Mouse (Mus musculus) heart, embryonic 11.5 days (tissue): ENCODE results near the gene Vmn1r183. TPM values are rescaled to one million over a fixed set of nuclear protein-coding genes. Genes with fewer than 3 reads are reported as not detected.
"Not testable (repeated sequence)": the region's sequence is repeated elsewhere in the genome, so short reads cannot be mapped to it uniquely, and the experiment has no call there.

Experiments
- ATAC-seq: fragments of 200-750 bp; cut with Nextera tagmentation; replicated peaks from 2 replicates; pipeline ENCODE4 v1.8.0; 2017; ENCODE audit warnings: moderate library complexity; ENCODE audit not compliant: insufficient number of reproducible peaks, low FRiP score, low TSS enrichment
- H3K27ac ChIP-seq: fragments of 300-500 bp; sonication (generic); 2 replicates; pipeline ENCODE4 v1.5.1; 2014; ENCODE audit warnings: mild to moderate bottlenecking, low read depth, low read length
- H3K27me3 ChIP-seq: fragments of 300-500 bp; sonication (generic); 2 replicates; pipeline ENCODE4 v1.6.1; 2014; ENCODE audit warnings: mild to moderate bottlenecking, low read length, mixed read lengths; ENCODE audit not compliant: control insufficient read depth, insufficient read depth
- H3K36me3 ChIP-seq: fragments of 300-500 bp; sonication (generic); 2 replicates; pipeline ENCODE4 v1.6.1; 2014; ENCODE audit warnings: mild to moderate bottlenecking, low read length, moderate library complexity, mixed read lengths; ENCODE audit not compliant: control insufficient read depth, insufficient read depth
- H3K4me1 ChIP-seq: fragments of 300-500 bp; sonication (generic); 2 replicates; pipeline ENCODE4 v1.6.1; 2014; ENCODE audit warnings: low read length; ENCODE audit not compliant: control insufficient read depth, insufficient read depth
- H3K4me2 ChIP-seq: fragments of 300-500 bp; sonication (generic); 2 replicates; pipeline ENCODE4 v1.6.1; 2014; ENCODE audit warnings: mild to moderate bottlenecking, moderate library complexity
- H3K4me3 ChIP-seq: fragments of 300-500 bp; sonication (generic); 2 replicates; pipeline ENCODE4 v1.5.1; 2014; ENCODE audit warnings: low read depth, low read length
- H3K9ac ChIP-seq: fragments of 300-500 bp; sonication (generic); 2 replicates; pipeline ENCODE4 v1.6.1; 2014; ENCODE audit warnings: mild to moderate bottlenecking, low read depth, low read length, moderate library complexity
- H3K9me3 ChIP-seq: fragments of 300-500 bp; sonication (generic); replicated peaks from 2 replicates; pipeline ENCODE4 v1.6.1; 2016; ENCODE audit warnings: low read length; ENCODE audit not compliant: control insufficient read depth
- WGBS: fragments of 180-500 bp; shearing (Covaris S2); extraction: QIAGEN DNeasy Blood & Tissue Kit; methylation state at CpG from one replicate; pipeline ENCODE4 v1.1.7; 2014; ENCODE audit not compliant: insufficient replicate concordance; 5-methylcytosine and 5-hydroxymethylcytosine counted together
- polyA plus RNA-seq: library from polyadenylated mRNA; unstranded; fragments of >200 nt; fragmentation: Nextera tagmentation; extraction: Ambion mirVana; gene quantifications from 2 replicates; pipeline ENCODE4 v1.2.1, GENCODE M21; 2014

Gene Vmn1r183
- not detected in 2 replicates for polyA plus RNA-seq

DNA sequence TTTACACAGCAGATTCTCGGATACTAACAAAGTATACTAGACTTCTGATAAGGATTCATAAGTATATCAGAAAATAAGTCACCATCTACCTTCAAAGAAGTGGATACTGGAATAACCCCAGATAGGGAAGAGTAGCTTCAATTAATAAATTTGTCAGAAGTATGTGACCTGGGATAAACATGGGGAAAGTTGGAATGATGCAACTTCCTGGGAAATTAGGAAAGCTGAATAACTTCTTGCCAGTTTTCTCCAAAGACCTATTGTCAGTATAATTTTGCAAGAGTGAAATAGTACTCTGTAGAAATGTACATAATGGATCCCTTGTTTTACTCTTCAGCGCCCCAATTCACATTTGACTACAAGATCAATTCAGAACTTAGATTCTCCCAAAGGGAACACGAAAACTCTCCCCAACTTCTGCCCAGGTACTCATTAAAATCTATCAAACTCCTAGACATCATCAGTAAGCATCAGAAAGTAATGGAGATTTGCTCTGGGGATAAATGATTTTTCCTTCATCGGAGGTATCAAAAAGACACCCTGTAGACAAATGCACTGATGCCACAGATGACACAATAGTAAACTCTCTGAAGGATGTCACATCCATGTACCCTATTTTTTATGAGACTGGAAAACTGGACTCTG lies at the start of gene Vmn1r183:
Gene Vmn1r183, plus strand, starts transcription at position 595 of the 645 bp plus-strand sequence.
- H3K27ac ChIP-seq, result no peak within 1 kb of the TSS
- no peaks in the 10 kb centered on the region for H3K36me3 ChIP-seq
- no peaks in the 10 kb centered on the region for H3K9me3 ChIP-seq
- no peak within 1 kb of the TSS for H3K4me3 ChIP-seq
- no peak for ATAC-seq
- H3K4me2 ChIP-seq, result no peak within 1 kb of the TSS
- no peaks in the 10 kb centered on the region for H3K27me3 ChIP-seq
- 68% methylated on average over 4 of the region's 4 CpGs for WGBS
- no peaks in the 10 kb centered on the region for H3K4me1 ChIP-seq
- no peak within 1 kb of the TSS for H3K9ac ChIP-seq

DNA sequence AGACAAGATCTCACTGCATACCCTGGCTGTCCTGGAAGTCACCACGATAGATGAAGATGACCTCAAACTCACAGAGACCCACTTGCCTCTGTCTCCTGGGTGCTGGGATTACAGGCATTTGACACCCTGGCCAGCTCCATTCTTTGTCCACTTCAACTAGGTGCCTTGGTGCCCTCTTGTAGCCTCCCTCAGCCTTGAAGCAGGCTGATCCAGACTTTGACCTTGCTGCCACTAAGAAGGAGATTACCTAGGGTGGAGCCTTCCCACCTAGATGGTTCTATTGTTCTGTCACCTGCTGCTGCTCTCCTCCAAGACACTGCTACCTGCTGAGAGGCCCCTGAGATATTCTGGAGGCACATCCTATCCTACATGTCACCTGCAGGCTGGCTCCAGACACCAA lies 21.4 kb downstream of the Vmn1r183 start:
- H3K27ac ChIP-seq, H3K4me3 ChIP-seq, H3K4me1 ChIP-seq, H3K9ac ChIP-seq, H3K4me2 ChIP-seq, H3K9me3 ChIP-seq, H3K36me3 ChIP-seq, H3K27me3 ChIP-seq, ATAC-seq: not testable (repeated sequence)
- 38% methylated on average over 1 of the region's 1 CpGs for WGBS

DNA sequence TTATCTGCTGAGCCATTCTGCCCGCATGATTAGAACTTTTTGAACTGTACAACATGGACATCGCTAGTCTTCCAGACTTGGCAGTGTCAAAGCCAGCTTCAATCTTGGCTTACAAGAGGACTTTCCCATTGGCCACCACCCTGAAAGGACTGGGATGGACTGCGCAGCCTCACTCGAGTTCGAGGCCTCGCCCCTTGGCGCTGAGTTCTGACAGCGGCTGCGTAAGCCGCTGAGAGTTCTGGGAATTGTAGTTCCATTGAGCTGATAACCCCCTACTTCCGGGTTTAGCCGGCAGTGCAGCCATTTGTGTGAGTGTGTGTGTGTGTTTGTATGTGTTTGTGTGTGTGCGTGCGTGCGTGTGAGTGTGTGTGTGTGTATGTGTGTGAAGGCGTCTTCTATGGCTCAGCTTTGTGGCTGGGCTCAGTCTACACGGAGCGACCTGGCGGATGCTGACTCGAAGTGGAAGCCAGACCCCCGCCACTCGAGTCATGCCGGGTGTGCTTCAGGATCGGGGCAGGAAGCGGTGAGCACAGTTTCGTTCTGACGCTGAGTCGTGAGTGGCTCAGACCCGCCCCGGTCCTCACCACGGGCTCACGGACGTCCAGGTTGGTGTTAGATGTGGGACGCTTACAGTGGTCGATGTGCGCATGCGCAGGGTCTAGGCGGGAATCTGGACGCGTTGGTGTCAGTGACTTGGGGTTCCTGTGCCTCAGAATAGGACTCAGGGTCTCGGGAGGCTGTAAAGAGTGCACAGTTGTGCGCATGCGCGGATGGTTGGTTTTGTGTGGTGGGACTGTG lies 28.8 kb downstream of the Vmn1r183 start, which contains the start of gene Zfp180:
Gene Zfp180, plus strand, starts transcription at position 291 of the 798 bp plus-strand sequence.
- peak within 1 kb of the TSS; percentile 85 for H3K9ac ChIP-seq
- H3K36me3 ChIP-seq, result peaks cover 11% of the 10 kb centered on the region; the same call in 1 of the 2 replicates
- H3K4me1 ChIP-seq, result peaks cover 11% of the 10 kb centered on the region
- ATAC-seq, result peak; percentile 98
- WGBS, result 21% methylated on average over 44 of the region's 44 CpGs
- peak within 1 kb of the TSS; percentile 92 for H3K4me2 ChIP-seq
- H3K9me3 ChIP-seq, result peaks cover 3% of the 10 kb centered on the region
- H3K27ac ChIP-seq, result peak within 1 kb of the TSS; percentile 90
- peak within 1 kb of the TSS; percentile 83 for H3K4me3 ChIP-seq
- no peaks in the 10 kb centered on the region for H3K27me3 ChIP-seq

DNA sequence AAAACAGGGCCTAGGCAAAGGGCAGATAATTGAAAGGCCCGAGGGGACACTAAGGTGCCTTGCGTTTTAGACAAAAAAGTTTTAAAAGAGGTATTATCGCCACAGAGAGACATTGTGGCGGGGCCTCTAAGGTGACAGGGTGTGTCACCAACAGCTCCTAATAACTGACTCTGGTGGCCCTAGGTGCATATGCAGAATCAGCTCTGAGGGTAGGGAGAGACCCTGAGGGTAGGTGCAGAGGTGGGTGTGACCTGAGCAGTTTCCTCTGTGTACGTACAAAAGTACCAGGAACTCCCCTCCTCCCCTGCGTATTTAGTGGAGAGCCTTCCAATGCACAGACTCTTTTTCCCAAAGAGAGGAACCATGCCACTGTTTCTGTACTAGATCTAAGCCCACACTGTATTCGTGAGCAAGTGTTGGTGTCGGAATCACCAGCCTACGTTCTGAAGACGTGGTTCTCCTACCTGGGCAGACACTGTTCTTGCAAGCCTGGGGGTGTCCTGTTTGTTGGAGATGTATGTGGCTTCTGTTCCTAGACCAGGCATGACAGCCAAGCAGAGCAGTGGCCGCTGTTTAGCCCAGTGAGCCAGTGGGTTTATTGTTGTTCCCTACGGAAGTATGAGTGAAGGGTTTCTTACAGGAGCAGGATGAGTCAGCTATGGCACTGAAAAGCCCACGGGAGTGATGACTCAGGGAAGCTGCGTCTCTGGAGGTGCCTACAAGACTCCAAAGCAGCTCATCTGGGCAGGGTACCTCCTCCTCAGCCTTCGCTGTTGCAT lies 29.6 kb downstream of the Vmn1r183 start:
- H3K27me3 ChIP-seq, result no peaks in the 10 kb centered on the region
- H3K36me3 ChIP-seq, result peaks cover 16% of the 10 kb centered on the region
- peak overlapping the region; percentile 90 for H3K27ac ChIP-seq
- peak overlapping the region; percentile 85 for H3K9ac ChIP-seq
- WGBS, result 47% methylated on average over 15 of the region's 15 CpGs
- H3K4me3 ChIP-seq, result peak overlapping the region; percentile 83
- H3K9me3 ChIP-seq, result peaks cover 3% of the 10 kb centered on the region
- H3K4me1 ChIP-seq, result peaks cover 11% of the 10 kb centered on the region
- ATAC-seq, result peak; percentile 24; the same call in 1 of the 2 replicates
- H3K4me2 ChIP-seq, result peak overlapping the region; percentile 92

DNA sequence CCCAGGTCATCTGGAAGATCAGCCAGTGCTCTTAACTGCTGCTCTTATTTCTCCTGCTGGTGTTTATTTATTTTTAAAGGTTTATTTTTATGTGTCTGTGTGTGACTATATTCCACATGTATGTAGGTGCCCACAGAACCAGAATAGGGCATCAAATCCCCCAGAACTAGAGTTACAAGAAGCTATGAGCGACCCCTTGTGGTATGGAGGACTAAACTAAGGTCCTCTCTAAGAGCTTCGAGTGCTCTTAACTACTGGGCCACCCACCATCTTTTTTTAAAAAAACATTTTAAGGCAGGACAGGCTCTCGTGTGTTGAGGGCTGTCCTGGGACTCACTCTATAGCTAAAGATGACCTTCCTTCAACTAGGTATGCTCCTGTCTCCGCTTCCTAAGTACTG lies 33.8 kb downstream of the Vmn1r183 start:
- Histone ChIP-seq H3K4me2 (no peak overlapping the region), H3K36me3 (peaks cover 22% of the 10 kb centered on the region), H3K9me3 (peaks cover 2% of the 10 kb centered on the region), H3K4me1 (peaks cover 11% of the 10 kb centered on the region), H3K27ac (no peak overlapping the region), H3K27me3 (no peaks in the 10 kb centered on the region), H3K9ac (no peak overlapping the region), H3K4me3 (no peak overlapping the region)
- no peak for ATAC-seq
- 91% methylated on average over 4 of the region's 4 CpGs for WGBS

DNA sequence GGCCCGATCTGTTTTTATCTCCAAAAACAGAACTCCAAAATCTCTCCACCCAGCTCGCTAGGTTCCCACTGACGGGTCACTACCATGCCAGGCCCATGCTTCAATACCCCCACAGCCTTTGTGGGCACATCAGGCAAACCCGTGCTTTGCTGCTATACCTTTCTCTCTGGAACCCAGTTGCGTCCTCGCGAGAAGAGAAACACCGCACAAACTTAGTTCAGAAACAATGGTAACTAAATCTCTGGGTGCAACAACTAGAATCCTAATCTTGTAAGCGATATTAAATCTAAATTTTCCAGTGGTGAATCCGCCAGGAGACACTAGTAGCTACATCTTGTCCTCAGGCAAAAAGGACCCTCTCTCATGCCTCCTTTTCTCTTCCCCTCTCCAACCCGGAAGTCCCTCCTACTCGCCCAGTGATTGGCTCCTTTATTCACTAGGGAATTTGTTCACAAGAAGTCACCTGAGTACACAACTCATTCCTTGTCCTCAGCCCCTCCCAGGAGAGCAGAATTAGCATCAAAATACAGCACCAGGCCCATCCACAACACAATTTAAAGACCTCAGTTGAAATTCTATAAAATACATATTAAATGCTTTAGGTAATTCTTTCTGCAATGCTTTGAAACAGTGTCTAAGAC lies 34.6 kb downstream of the Vmn1r183 start:
- no peak overlapping the region for H3K4me3 ChIP-seq
- no peaks in the 10 kb centered on the region for H3K9me3 ChIP-seq
- peaks cover 22% of the 10 kb centered on the region for H3K36me3 ChIP-seq
- H3K4me2 ChIP-seq, result no peak overlapping the region
- no peaks in the 10 kb centered on the region for H3K27me3 ChIP-seq
- ATAC-seq, result no peak
- 95% methylated on average over 12 of the region's 12 CpGs for WGBS
- no peak overlapping the region for H3K9ac ChIP-seq
- peaks cover 8% of the 10 kb centered on the region for H3K4me1 ChIP-seq
- H3K27ac ChIP-seq, result no peak overlapping the region

DNA sequence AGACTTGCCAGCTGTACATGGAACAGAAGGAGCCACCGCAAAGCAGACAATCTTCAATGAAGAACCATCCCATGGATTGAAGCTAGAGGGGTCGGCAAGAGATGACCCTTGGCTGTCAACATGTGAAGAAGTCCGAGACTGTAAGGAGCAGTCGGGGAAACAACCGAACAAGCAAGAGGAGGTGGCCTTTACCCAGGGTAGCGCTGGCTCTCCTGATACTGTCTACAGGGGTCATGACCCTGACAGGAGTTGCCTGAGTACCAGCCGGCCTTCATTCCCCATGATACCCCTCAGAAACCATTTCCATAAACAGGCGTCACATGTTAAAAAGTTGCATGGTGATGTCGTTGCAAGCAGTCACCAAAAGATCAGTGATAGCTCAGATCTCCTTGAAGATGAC lies 51.3 kb downstream of the Vmn1r183 start:
- no peak; the same call in 1 of the 2 replicates for ATAC-seq

DNA sequence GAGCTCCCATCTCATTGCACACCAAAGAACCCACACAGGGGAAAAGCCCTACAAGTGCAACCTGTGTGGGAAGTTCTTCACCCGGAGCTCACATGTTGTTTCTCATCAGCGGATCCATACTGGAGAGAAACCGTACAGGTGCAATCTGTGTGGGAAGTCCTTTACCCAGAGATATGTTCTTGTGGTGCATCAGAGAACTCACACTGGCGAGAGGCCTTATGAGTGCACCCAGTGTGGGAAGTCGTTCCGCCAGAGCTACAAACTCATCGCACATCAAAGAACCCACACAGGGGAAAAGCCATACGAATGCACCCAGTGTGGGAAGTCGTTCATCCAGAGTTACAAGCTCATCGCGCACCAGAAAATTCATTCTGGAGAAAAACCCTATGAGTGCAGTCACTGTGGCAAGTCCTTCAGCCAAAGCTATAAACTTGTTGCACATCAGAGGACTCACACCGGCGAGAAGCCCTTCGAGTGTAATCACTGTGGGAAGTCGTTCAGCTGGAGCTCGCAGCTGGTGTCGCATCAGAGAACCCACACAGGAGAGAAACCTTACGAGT lies 52.2 kb downstream of the Vmn1r183 start:
- ATAC-seq, result no peak
- Histone ChIP-seq H3K4me1 (no peaks in the 10 kb centered on the region), H3K4me2 (no peak overlapping the region), H3K4me3 (no peak overlapping the region), H3K9ac (no peak overlapping the region), H3K9me3 (peaks cover 75% of the 10 kb centered on the region), H3K27me3 (no peaks in the 10 kb centered on the region), H3K27ac (no peak overlapping the region), H3K36me3 (peaks cover 83% of the 10 kb centered on the region)
- 93% methylated on average over 18 of the region's 18 CpGs for WGBS

More for the DNA sequence above, 51.3 kb downstream of the Vmn1r183 start:
- H3K9me3 ChIP-seq, result peaks cover 77% of the 10 kb centered on the region
- WGBS, result 94% methylated on average over 9 of the region's 9 CpGs
- H3K4me1 ChIP-seq, result no peaks in the 10 kb centered on the region
- H3K4me3 ChIP-seq, result no peak overlapping the region
- H3K27ac ChIP-seq, result no peak overlapping the region
- H3K9ac ChIP-seq, result no peak overlapping the region
- no peaks in the 10 kb centered on the region for H3K27me3 ChIP-seq
- no peak overlapping the region for H3K4me2 ChIP-seq
- H3K36me3 ChIP-seq, result peaks cover 86% of the 10 kb centered on the region
